Mouse (Mus musculus) MEL (cell line): ENCODE data around the gene Ppp2r2c. TPM values are rescaled to one million over a fixed set of nuclear protein-coding genes. Genes with fewer than 3 reads are reported as not detected.

Source experiments
- DNase-seq: peaks from one replicate; pipeline ENCODE4 v3.0.0; 2011; ENCODE audit warnings: low read depth, low spot score
- H3K27ac ChIP-seq: 2 replicates; pipeline ENCODE4 v1.5.1; 2012; ENCODE audit warnings: low read depth, mild to moderate bottlenecking, control low read depth, low read length, moderate library complexity; ENCODE audit not compliant: control insufficient read depth
- H3K27me3 ChIP-seq, 2 experiments: fragments of 150-350 bp in 1 of 2; sonication (generic) in 1 of 2; 2 replicates each; pipeline ENCODE4 v1.6.1; 2012; ENCODE audit warnings: low read length in 2 of 2, mild to moderate bottlenecking in 2 of 2, improper control_type of control experiment in 1 of 2, moderate library complexity in 1 of 2; ENCODE audit not compliant: insufficient read depth in 2 of 2, control insufficient read depth in 1 of 2
- H3K36me3 ChIP-seq, 2 experiments: 2 replicates each; pipeline ENCODE4 v1.6.1; 2012 to 2014; ENCODE audit warnings: low read length in 2 of 2, improper control_type of control experiment in 1 of 2, inconsistent platforms in 1 of 2, mild to moderate bottlenecking in 1 of 2; ENCODE audit not compliant: insufficient read depth in 2 of 2, control insufficient read depth in 1 of 2
- H3K4me1 ChIP-seq, 2 experiments: fragments of 150-350 bp in 1 of 2; sonication (generic) in 1 of 2; 2 replicates each; pipeline ENCODE4 v1.6.1; 2012; ENCODE audit warnings: low read length in 2 of 2, improper control_type of control experiment in 1 of 2, mild to moderate bottlenecking in 1 of 2; ENCODE audit not compliant: insufficient read depth in 2 of 2, control insufficient read depth in 1 of 2
- H3K4me3 ChIP-seq, 2 experiments: fragments of 150-350 bp in 1 of 2; sonication (generic) in 1 of 2; 2 replicates each; pipeline ENCODE4 v1.5.1; 2012; ENCODE audit warnings: low read depth in 2 of 2, low read length in 2 of 2, mild to moderate bottlenecking in 2 of 2, moderate library complexity in 2 of 2, control low read depth in 1 of 2, improper control_type of control experiment in 1 of 2; ENCODE audit not compliant: control insufficient read depth in 1 of 2, insufficient read depth in 1 of 2
- H3K79me2 ChIP-seq: 2 replicates; pipeline ENCODE4 v1.6.1; 2012; ENCODE audit warnings: mild to moderate bottlenecking, low read length, moderate library complexity; ENCODE audit not compliant: control insufficient read depth, poor library complexity, insufficient read depth
- H3K9ac ChIP-seq: 2 replicates; pipeline ENCODE4 v1.6.1; 2012; ENCODE audit warnings: low read depth, mild to moderate bottlenecking, control low read depth, low read length, moderate library complexity; ENCODE audit not compliant: control insufficient read depth, poor library complexity, severe bottlenecking
- H3K9me3 ChIP-seq: fragments of 150-350 bp; sonication (generic); replicated peaks from 2 replicates; pipeline ENCODE4 v1.6.1; 2012; ENCODE audit warnings: mild to moderate bottlenecking, low read length, improper control_type of control experiment, moderate library complexity; ENCODE audit not compliant: insufficient read depth
- BHLHE40 ChIP-seq: IDR thresholded peaks from 2 replicates; pipeline ENCODE4 v1.6.1; 2012; ENCODE audit warnings: low read depth, mild to moderate bottlenecking, inconsistent platforms, low read length, improper control_type of control experiment, borderline replicate concordance
- CHD1 ChIP-seq: IDR thresholded peaks from 2 replicates; pipeline ENCODE4 v1.6.1; 2012; ENCODE audit warnings: low read depth, mild to moderate bottlenecking, inconsistent platforms, low read length, improper control_type of control experiment
- CTCF ChIP-seq, 3 experiments: IDR thresholded peaks in 2 of 3; conservative IDR thresholded peaks in 1 of 3; 2 replicates each; pipeline ENCODE4 v1.5.1; 2011 to 2012; ENCODE audit warnings: low read length in 3 of 3, low read depth in 2 of 3, mild to moderate bottlenecking in 2 of 3, improper control_type of control experiment in 1 of 3, inconsistent platforms in 1 of 3, mixed read lengths in 1 of 3, moderate library complexity in 1 of 3; ENCODE audit not compliant: control insufficient read depth in 1 of 3, insufficient read depth in 1 of 3, poor library complexity in 1 of 3, severe bottlenecking in 1 of 3
- E2F4 ChIP-seq: IDR thresholded peaks from 2 replicates; pipeline ENCODE4 v1.6.1; 2011; ENCODE audit warnings: low read depth, low read length, improper control_type of control experiment, borderline replicate concordance
- ELF1 ChIP-seq: IDR thresholded peaks from 2 replicates; pipeline ENCODE4 v1.6.1; 2014; ENCODE audit warnings: low read depth, mild to moderate bottlenecking, inconsistent platforms, low read length, improper control_type of control experiment, moderate library complexity
- EP300 ChIP-seq, 2 experiments: IDR thresholded peaks; 2 replicates each; pipeline ENCODE4 v1.6.1; 2011; ENCODE audit warnings: improper control_type of control experiment in 2 of 2, low read length in 2 of 2, low read depth in 1 of 2, mild to moderate bottlenecking in 1 of 2
- GATA1 ChIP-seq: IDR thresholded peaks from 2 replicates; pipeline ENCODE4 v1.6.1; 2011; ENCODE audit warnings: low read depth, low read length, improper control_type of control experiment
- HCFC1 ChIP-seq: IDR thresholded peaks from 2 replicates; pipeline ENCODE4 v1.6.1; 2012; ENCODE audit warnings: low read depth, mild to moderate bottlenecking, inconsistent platforms, low read length, improper control_type of control experiment, moderate library complexity
- JUND ChIP-seq: IDR thresholded peaks from 2 replicates; pipeline ENCODE4 v1.6.1; 2011; ENCODE audit warnings: low read depth, mild to moderate bottlenecking, improper control_type of control experiment, low read length
- KAT2A ChIP-seq: conservative IDR thresholded peaks from 2 replicates; pipeline ENCODE4 v1.6.1; 2012; ENCODE audit warnings: low read depth, low read length, improper control_type of control experiment, inconsistent platforms
- MAFK ChIP-seq: IDR thresholded peaks from 2 replicates; pipeline ENCODE4 v1.6.1; 2011; ENCODE audit warnings: low read depth, mild to moderate bottlenecking, low read length, improper control_type of control experiment, borderline replicate concordance
- MAX ChIP-seq: IDR thresholded peaks from 2 replicates; pipeline ENCODE4 v1.6.1; 2011; ENCODE audit warnings: low read length, improper control_type of control experiment
- MXI1 ChIP-seq: IDR thresholded peaks from 2 replicates; pipeline ENCODE4 v1.6.1; 2011; ENCODE audit warnings: mild to moderate bottlenecking, low read depth, low read length, improper control_type of control experiment
- MYC ChIP-seq: IDR thresholded peaks from 2 replicates; pipeline ENCODE4 v1.6.1; 2011; ENCODE audit warnings: low read depth, mild to moderate bottlenecking, low read length, improper control_type of control experiment, moderate library complexity
- NELFE ChIP-seq: IDR thresholded peaks from 2 replicates; pipeline ENCODE4 v1.6.1; 2011; ENCODE audit warnings: low read depth, low read length, improper control_type of control experiment
- NRF1 ChIP-seq: IDR thresholded peaks from 2 replicates; pipeline ENCODE4 v1.6.1; 2014; ENCODE audit warnings: low read depth, mild to moderate bottlenecking, inconsistent platforms, low read length, improper control_type of control experiment, moderate library complexity; ENCODE audit not compliant: poor library complexity, insufficient read depth, severe bottlenecking
- SIN3A ChIP-seq: IDR thresholded peaks from 2 replicates; pipeline ENCODE4 v1.6.1; 2012; ENCODE audit warnings: low read length, improper control_type of control experiment, inconsistent platforms
- SMC3 ChIP-seq: IDR thresholded peaks from 2 replicates; pipeline ENCODE4 v1.6.1; 2011; ENCODE audit warnings: low read depth, low read length, improper control_type of control experiment
- TAL1 ChIP-seq: IDR thresholded peaks from 2 replicates; pipeline ENCODE4 v1.6.1; 2012; ENCODE audit warnings: mild to moderate bottlenecking, inconsistent platforms, low read length, moderate library complexity, mixed read lengths
- TCF12 ChIP-seq: IDR thresholded peaks from 2 replicates; pipeline ENCODE4 v1.6.1; 2014; ENCODE audit warnings: low read depth, mild to moderate bottlenecking, inconsistent platforms, low read length, improper control_type of control experiment, moderate library complexity
- USF1 ChIP-seq: IDR thresholded peaks from 2 replicates; pipeline ENCODE4 v1.6.1; 2014; ENCODE audit warnings: low read depth, mild to moderate bottlenecking, inconsistent platforms, low read length, improper control_type of control experiment, moderate library complexity
- USF2 ChIP-seq, 2 experiments: IDR thresholded peaks; 2 replicates each; pipeline ENCODE4 v1.6.1; 2011 to 2012; ENCODE audit warnings: improper control_type of control experiment in 2 of 2, low read length in 2 of 2, borderline replicate concordance in 1 of 2, inconsistent platforms in 1 of 2, low read depth in 1 of 2, mild to moderate bottlenecking in 1 of 2; ENCODE audit not compliant: insufficient read depth in 1 of 2
- ZMIZ1 ChIP-seq: IDR thresholded peaks from 2 replicates; pipeline ENCODE4 v1.6.1; 2012; ENCODE audit warnings: low read depth, mild to moderate bottlenecking, inconsistent platforms, low read length, improper control_type of control experiment, moderate library complexity
- polyA plus RNA-seq, 2 experiments: library from polyadenylated mRNA; stranded (reverse) in 1 of 2; unstranded in 1 of 2; fragments of >175 nt in 1 of 2; fragments of >200 nt in 1 of 2; gene quantifications; 2 replicates each; pipeline versions ENCODE4 v1.2.1 to v1.2.4; 2012; ENCODE audit warnings: low replicate concordance in 2 of 2, low read depth in 1 of 2; ENCODE audit not compliant: insufficient read length in 2 of 2, insufficient read depth in 1 of 2, missing spikeins in 1 of 2
- total RNA-seq: library from RNA; depleted of rRNA; stranded (reverse); fragments of 300-350 nt; gene quantifications from 2 replicates; pipeline ENCODE4 v1.2.3, GENCODE M21; 2012; rRNA removed

The Ppp2r2c gene
- not detected in 2 replicates for total RNA-seq
- not detected for polyA plus RNA-seq

GRCm38 (mm10) chr5:36868266-36869090 is at the start of gene Ppp2r2c:
Gene Ppp2r2c (plus strand): TSS chr5:36868513.
- Histone ChIP-seq H3K4me3 (no peak within 1 kb of the TSS), H3K9me3 (no peaks in the 10 kb centered on the region)
- no peak for TF ChIP-seq MAFK
- no peak for TF ChIP-seq TCF12
- TF ChIP-seq GATA1, result no peak
- TF ChIP-seq CTCF (IDR thresholded peaks at IDR 0.05 in 2 of 3, conservative IDR thresholded peaks at IDR 0.05 in 1 of 3; ENCODE audit: control insufficient read depth in 1 of 3, insufficient read depth in 1 of 3, low read depth in 2 of 3, low read length in 3 of 3, poor library complexity in 1 of 3, severe bottlenecking in 1 of 3), result no peak
- no peak for TF ChIP-seq NRF1
- TF ChIP-seq HCFC1, result no peak
- TF ChIP-seq MYC, result no peak
- TF ChIP-seq TAL1, result no peak
- no peak for TF ChIP-seq USF1
- no peak for TF ChIP-seq CHD1
- no peak for TF ChIP-seq ZMIZ1
- TF ChIP-seq SIN3A, result no peak
- TF ChIP-seq USF2 (IDR thresholded peaks at IDR 0.05; ENCODE audit: borderline replicate concordance in 1 of 2, insufficient read depth in 1 of 2, low read depth in 1 of 2, low read length in 2 of 2), result no peak
- no peak for TF ChIP-seq MXI1
- TF ChIP-seq MAX, result no peak
- no peak for TF ChIP-seq E2F4
- no peak for TF ChIP-seq BHLHE40
- TF ChIP-seq, all 39 proteins: peak for 0
- no peak within 1 kb of the TSS for H3K9ac ChIP-seq
- H3K4me1 ChIP-seq, result no peaks in the 10 kb centered on the region
- H3K36me3 ChIP-seq, result no peaks in the 10 kb centered on the region
- H3K79me2 ChIP-seq, result no peaks in the 10 kb centered on the region
- no peak within 1 kb of the TSS for H3K27ac ChIP-seq
- H3K27me3 ChIP-seq, result no peaks in the 10 kb centered on the region
- no peak for DNase-seq

GRCm38 (mm10) chr5:36819742-36820141 is 48.6 kb upstream of the Ppp2r2c start:
- no peak for TF ChIP-seq GATA1
- no peak for TF ChIP-seq HCFC1
- no peak for TF ChIP-seq KAT2A
- no peak for TF ChIP-seq JUND
- TF ChIP-seq NELFE, result no peak; the same call in 1 of the 2 replicates
- TF ChIP-seq SMC3, result no peak
- no peak for TF ChIP-seq EP300 (IDR thresholded peaks at IDR 0.05; ENCODE audit: low read depth in 1 of 2, low read length in 2 of 2)
- TF ChIP-seq MXI1, result no peak
- no peak for TF ChIP-seq ELF1
- TF ChIP-seq USF2 (IDR thresholded peaks at IDR 0.05; ENCODE audit: borderline replicate concordance in 1 of 2, insufficient read depth in 1 of 2, low read depth in 1 of 2, low read length in 2 of 2), result no peak
- TF ChIP-seq, all 39 proteins: peak for 0
- no peak for DNase-seq
- H3K4me3 ChIP-seq, result no peak overlapping the region

More at GRCm38 (mm10) chr5:36819742-36820141, 48.6 kb upstream of the Ppp2r2c start:
- Histone ChIP-seq H3K79me2 (no peaks in the 10 kb centered on the region), H3K36me3 (peaks cover 0 to 3% of the 10 kb centered on the region in 2 experiments; a peak in 1 of 4 replicates), H3K27ac (no peak overlapping the region), H3K9me3 (no peaks in the 10 kb centered on the region), H3K27me3 (no peaks in the 10 kb centered on the region), H3K9ac (no peak overlapping the region), H3K4me1 (no peaks in the 10 kb centered on the region)
